Mouse (Mus musculus): ENCODE measurements around the gene Abcg4.

The Abcg4 gene

DNA sequence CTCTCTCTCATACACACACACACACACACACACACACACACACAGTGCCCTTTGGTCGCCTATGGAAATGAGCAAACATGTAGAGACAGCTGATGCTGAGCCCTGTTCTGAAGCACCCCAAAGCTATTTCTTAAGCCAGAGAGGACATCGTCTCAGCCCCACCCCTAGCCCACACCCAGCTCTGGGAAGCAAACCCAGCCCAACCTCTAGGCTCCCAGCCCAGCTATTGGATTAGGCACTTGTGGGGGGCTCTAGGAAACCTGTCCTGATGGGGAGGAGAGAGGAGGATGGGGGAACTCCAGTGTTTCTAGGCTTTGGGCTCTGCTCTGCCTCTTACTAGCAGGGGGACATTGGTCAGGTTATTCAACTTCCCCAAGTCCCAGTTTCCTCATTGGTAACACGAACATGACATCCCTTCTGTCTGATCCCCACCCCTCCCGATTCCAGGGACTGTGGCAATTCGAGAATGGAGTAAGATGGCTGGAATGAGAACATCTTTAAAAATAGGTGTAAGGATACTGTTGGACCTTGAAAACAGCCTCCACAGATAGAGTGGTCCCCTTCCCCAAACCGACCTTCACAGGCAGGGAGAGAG, 2.1 kb downstream of the Abcg4 start:
- DNase-seq (ENCODE audit: extremely low read depth, insufficient read length, low spot score) = no peak

DNA sequence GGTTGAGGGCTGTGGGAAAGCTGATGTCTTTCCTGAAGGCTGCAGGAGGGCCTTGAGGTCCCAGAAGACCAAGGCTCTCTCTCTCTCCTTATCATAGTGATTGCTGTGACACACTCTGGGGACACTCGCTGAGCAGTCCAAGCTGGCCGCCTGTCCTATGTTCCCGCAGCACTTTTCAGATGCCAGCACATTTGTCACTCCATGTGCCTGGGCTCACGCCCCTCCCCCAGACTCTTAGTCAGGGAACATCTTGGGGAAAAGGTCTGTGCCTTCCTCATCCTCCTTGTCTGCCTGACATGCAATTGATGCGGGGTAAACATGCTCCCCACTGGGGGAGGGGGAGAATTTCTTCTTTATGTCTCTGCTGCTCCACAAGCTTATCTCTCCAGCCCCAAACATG, 5.2 kb downstream of the Abcg4 start:
- no peak for DNase-seq (ENCODE audit: extremely low read depth, insufficient read length, low spot score)

DNA sequence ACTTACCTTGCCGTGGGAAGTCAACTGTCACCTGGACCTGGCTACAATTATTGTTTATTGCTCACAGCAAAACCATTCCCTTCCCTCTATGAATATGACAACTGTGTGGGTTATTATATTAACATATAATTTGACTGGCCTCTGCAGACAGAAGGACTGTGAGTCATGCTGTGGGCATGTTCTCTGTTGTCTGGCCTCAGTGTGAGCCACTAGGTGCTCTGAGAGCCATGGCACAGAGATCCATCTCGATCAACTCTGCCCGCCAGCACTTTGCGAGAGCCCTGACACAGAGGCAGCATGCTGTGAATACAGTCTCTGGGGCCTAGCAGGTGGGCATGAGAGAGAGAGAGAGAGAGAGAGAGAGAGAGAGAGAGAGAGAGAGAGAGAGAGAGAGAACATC, 18.4 kb downstream of the Abcg4 start:
- DNase-seq (ENCODE audit: extremely low read depth, insufficient read length, low spot score) = no peak

DNA sequence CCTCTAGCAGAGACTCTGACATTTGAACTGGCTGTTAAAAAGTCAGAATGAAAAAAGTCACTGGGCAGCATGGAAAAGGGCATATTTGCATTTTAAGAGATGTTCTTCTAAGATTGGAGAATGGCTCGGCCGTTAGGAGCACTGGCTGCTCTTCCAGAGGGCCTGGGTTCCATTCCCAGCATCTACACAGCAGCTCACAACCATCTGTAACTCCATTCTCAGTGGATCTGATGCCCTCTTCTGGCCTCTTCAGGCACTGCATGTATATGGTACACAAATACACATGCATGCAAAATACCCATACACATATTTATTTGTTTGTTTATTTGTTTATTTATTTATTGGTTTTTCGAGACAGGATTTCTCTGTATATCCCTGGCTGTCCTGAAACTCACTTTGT, 19.3 kb downstream of the Abcg4 start:
- DNase-seq (ENCODE audit: extremely low read depth, insufficient read length, low spot score) = no peak

DNA sequence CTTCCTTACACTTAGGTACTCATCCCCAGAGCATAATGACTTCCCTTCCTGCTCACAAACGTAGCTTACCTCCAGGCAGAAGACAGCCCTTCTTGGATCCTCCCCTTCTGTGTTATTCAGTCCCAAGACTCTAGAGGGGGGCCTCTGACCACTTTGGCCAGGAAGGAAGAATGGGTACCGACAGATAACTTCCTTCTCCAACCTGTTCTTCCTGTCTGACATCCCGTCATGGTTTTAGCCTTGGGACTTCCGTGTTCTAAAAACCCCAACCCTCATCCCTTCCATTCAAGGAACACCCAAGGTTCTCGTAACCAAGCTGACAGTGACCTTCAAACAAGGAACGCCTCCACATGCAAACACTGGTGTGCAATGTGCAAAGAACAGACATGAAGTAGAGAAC, 20.0 kb downstream of the Abcg4 start, which contains the start of gene Nlrx1:
TSS of gene Nlrx1 (minus strand) at position 168 of the 400 bp plus-strand sequence.
- DNase-seq (ENCODE audit: extremely low read depth, insufficient read length, low spot score) = no peak

DNA sequence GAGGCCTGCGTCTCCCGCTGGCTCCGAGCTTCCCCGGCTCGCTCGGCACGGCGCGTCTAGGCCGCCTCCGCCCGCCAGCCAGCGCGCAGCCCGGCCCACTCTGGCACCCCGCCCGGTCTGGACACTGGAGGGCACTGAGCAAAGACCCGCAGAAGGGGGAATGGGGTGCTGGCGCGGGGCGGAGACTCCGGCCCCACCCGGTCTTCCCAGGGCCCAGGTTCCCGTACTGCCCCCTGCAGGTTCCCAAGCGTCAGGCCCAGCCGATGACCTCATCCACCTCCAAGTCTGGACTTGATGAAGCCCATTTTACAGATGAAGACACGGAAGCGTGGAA, 20.4 kb downstream of the Abcg4 start:
- DNase-seq (ENCODE audit: extremely low read depth, insufficient read length, low spot score) = peak; percentile 90

DNA sequence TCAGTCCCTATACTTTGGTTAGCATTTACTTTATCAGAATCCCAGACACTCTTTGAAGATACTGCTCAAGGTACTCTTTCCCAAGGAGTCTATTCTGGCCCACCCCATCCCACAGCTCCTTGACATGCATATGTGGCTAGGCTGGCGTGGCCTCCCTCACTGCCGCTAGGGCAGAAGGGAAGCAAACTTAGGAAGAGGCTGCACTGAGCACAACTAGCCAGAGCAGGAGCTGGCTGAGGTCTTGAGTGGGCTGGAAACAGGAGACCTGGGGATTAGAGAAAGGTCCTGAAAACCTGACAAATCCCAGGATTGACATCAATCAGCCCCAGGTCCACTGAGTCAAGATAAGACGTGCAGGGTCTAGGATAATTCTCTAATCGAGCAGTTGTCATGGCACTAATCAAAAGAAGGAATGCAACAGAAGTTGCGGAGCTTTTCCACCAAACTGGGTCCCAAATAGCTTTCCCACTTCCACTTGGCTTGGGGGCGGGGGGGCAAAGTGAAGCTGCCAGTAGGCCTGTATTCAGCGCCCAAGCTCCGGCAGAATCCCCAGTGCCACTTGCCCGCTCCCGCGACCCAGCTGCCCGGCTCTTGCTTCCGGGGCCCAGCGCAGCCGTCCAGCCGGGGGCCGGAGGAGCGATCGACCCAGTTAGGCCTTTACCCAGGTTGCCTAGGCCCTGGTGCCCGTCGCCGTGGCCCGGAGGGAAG, 20.9 kb downstream of the Abcg4 start:
- DNase-seq (ENCODE audit: extremely low read depth, insufficient read length, low spot score) = no peak

DNA sequence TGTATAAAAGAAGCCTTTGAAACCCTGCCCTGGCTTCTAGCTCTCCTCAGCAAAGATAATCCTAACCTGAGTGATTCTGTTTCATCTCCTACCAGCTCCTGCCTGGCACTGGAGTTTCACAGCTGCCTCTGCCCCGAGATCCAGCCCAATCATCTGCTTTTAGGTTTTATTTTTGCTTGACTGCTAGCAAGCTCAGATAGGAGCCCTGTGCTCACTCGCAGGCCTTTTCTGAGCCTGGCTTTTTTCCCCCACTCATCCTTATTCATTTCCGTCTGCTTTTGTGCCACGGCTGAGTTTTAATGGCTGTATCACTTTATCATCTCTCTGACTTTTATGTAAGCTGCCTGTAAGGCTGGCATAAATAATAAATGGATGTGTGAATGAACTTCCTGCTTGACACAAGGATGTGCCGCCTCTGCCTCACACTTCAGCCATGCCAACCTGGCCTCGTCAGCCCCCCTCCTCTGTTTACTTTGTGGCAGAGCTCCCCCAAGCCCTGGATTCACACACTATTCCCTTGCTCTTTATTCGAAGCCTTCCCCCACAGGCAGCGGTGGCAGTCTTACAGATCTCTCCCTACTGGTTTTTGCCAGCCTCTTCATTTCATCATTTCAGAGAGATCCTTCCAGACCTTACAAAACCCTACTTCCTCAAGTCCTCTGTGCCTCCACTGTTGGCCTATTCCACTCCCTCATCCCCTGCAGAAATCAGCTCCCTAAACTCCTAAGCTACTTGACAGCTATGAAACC, 21.8 kb downstream of the Abcg4 start:
- no peak for DNase-seq (ENCODE audit: extremely low read depth, insufficient read length, low spot score)

DNA sequence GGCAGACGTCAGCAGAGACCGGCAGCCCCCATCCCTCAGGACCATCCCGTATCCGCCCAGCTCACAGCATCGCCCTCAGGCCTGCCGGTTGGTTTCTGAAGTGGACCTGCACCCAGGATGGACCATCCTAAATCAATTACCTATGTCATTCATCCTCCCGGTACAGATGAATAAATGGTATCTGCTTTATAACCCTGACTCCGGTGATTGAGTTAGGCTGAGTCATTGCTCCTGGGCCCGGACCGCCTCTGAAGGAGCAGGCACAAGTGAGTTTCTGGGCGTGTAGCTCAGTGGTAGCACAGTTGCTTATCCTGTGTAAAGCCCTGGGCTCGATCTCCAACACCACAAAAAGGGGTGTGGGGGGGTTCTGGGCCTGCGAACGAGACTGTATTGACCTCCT, 27.0 kb downstream of the Abcg4 start:
- DNase-seq (ENCODE audit: extremely low read depth, insufficient read length, low spot score) = no peak

DNA sequence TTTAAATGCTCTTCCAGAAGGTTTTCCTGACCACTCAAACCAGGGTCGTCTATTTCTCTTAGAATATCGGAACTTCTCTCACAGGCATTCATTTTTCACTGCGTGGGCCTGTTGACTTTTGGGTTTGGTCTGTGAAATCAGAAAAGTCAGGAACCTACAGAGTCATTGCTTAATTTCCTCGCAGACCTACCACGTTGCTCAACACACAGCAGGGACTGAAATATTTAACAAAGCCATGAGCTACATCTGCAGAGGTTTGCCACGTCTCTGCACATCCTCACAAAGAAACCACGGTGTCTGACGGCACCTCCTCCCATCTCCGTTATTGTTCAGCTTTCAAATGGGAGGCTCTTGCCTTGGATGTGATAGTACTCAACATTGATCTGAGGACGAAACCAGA, 29.4 kb downstream of the Abcg4 start:
- DNase-seq (ENCODE audit: extremely low read depth, insufficient read length, low spot score) = no peak

DNA sequence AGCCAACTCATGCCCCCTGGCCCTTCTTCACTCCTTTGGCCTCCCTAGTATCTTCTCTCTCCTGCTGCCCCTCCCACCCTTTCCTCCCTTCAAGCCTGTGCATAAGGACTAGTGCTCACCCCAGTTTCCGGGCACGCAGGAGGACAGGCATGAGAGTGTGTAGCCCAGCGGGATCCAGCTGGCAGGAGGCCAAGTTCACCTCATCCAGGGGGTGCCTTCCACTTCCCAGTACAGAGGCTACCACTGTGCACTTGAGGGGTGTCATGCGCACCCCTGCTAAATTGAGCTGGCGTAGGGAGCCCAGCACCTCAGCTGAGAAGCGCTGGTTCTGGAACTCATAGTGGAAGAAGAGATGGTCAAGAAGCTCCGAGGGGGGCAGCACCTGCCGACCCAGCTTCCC, 32.2 kb downstream of the Abcg4 start:
- DNase-seq (ENCODE audit: extremely low read depth, insufficient read length, low spot score) = no peak

DNA sequence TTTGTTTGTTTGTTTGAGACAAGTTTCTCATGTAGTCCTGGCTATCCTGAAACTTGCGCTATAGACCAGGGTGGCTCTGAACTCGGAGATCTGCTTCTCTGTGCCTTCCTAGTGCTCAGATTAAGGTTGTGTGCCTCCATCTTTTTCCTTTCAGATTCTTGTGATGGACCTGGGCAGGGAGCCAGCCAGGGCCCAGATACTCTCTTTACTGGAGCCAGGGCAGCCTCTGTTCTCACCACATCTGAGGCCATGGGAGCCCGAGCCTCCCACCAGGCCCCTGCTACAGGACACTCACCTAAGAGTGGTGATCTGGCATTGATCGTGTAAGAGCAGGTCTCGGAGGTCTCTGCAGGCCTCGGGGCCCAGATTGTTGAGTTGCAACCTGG, 33.3 kb downstream of the Abcg4 start:
- DNase-seq (ENCODE audit: extremely low read depth, insufficient read length, low spot score) = no peak

DNA sequence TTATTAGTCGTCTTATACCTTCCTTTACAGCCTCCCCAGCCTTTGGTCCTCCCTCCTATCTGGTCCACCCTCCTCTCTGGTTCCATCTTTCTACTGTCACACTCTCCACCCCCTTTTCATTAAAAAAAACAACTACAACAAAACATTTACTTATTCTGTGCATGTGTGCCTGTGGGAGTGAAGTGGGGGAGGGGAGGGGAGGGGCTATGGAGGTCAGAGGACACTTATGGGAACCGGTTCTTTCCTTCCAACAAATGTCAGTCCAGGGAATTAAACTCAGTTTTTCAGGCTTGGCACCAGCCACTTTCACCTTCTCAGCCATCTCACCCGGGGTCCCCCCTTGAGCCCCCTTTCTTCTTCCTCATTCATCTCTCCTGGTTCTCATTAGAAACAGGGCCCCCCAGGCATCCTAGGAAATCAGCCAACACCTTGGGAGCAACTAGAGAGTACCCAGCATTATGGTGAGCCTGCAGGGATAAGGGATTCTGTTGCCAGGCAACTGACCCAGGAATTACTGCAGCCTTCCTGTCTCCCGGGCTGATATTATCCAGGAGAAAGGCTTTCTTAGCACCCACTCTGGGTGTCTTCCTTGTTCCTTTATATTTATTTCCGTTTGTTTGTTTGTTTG, 33.8 kb downstream of the Abcg4 start:
- no peak for DNase-seq (ENCODE audit: extremely low read depth, insufficient read length, low spot score)

DNA sequence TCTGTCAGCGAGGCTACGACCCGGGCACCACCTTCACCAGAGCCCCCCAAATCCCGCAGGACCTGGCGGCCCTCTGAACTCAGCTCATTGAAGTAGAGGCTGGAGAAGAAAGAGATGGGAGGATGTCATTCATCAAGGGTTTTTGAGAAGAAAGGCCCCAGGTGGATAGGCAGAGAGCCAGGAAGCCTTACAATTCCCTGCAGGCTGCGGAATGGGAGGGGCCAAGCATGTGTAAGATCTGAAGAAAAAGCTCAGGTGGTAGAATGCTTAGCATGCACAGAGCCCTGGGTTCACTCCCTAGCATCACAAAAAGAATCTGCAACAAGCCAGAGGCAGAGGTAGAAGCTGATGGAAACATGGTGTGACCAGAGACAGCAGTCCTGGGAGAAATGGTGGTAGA, 35.0 kb downstream of the Abcg4 start:
- DNase-seq (ENCODE audit: extremely low read depth, insufficient read length, low spot score) = no peak

DNA sequence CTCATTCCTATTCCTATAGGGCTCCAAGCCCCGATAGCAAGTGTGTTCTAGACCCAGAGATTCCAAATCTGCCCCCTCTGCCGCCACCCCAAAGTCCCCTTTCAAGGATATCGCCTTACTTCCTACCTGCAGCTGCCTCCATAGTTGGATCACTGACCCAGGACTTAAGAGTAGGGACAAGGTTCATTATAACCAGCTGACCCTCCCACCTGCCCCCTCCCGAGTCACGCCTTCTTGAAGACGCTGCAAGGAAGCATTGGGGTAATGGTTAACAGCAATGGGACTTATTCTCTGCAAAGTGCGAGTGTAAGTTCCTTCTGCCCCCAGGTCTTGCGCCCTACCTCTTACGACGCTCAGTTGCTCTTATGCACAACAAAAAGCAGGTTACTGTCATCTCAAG, 37.1 kb downstream of the Abcg4 start, which contains the start of gene Pdzd3:
TSS of gene Pdzd3 (minus strand) at position 158 of the 400 bp plus-strand sequence.
- no peak for DNase-seq (ENCODE audit: extremely low read depth, insufficient read length, low spot score)

DNA sequence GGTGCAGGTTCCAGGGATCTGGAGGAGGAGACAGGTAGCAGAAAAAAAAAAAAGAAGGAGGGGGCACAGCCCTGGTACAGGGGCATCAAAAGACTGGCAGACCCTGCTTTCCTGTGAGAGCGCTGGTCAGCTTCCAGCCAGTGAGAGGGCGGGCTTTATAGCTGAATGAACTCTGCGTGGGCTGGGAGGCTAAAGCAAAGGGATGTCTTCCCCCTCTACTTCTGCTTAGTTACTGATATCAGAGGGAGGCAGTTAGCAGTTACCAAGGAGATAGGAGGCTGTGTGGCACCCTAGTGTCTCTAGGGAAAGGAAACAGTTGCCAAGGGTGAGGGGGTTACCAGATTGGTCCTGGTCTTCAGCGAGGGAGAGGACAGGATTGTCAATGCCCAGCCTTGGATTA, 38.0 kb downstream of the Abcg4 start:
- DNase-seq (ENCODE audit: extremely low read depth, insufficient read length, low spot score) = no peak

DNA sequence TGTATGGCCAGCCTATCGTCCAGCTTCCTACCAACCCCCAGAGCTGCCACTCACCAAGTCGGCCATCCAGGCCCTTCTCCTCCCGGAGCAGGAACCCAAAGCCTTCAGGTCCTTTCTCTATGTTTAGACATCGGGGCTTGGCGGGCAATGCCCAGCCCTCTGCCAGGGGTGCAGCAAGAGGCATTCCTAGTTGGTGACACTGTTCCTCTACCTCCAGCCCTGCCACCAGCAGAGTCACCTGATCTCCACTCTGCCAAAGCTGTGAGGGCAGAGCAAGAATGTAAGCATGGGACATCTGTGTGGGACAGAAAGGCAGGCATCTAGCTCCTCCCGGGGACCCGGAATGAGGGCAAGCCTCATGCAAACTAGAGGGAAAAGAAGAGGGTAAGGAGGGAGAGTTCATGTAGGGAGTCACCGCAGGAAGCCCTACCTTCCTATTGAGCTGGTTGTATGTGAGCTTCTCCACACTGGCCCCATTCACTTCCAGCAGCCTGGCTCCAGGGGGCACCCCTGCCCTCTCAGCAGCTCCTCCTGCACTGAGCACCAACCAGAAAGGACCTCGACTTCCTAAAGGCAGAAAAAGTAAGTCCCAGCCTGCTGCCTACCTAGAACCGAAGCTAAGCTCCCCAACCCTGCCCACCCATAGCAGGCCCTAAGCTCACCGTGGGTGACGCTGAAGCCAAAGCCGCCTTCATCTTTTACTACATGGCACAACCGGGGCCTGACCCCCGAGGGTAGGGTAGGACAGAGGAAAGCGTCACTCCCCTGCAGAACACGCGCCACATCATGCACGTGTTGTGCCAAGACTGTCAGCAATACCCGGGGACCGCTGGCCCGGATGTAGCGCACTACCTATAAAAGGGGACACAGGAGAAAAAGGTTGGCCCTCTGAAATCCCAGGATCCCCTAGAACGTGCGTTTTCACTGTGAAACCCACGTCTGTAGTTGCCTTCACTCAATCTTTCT, 39.0 kb downstream of the Abcg4 start:
- DNase-seq (ENCODE audit: extremely low read depth, insufficient read length, low spot score) = no peak

DNA sequence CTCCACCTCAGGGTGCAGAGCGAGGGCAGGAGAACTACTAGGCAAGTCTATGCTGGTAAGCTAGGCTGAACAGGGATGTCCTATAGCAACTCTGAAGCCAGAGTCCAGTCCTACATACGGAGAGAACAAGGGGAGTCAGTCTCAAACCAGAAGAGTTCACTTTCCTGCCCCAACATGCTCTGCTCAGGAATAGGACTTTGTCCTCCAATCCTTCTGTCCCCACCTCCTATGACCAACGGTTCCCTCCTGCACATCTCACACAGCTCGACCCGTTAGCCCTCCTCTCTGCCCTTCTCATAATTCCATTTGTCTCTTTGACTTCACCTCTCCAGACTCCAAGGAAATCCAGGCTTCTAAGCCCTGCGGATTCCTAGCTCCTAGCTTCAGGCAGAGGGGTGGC, 40.5 kb downstream of the Abcg4 start:
- no peak for DNase-seq (ENCODE audit: extremely low read depth, insufficient read length, low spot score)

DNA sequence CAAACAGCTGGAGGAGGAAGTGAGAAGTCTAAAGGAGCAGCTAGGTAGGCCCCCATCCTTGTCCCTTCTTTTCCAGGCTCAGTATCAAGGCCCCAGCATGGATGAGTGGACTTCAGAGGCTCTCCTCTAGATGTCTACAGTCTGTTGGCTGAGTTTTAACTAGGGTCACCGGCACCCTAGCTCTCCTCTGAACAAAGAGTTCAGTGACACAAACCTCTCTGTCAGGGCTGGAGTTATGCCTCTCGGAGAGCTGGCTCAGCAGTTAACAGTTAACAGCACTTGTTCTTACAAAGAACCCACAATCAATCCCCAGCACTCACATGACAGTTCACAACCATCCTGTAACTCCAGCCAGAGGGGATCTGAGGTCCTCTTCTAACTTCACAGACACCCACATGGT, 44.8 kb downstream of the Abcg4 start:
- no peak for DNase-seq (ENCODE audit: extremely low read depth, insufficient read length, low spot score)

DNA sequence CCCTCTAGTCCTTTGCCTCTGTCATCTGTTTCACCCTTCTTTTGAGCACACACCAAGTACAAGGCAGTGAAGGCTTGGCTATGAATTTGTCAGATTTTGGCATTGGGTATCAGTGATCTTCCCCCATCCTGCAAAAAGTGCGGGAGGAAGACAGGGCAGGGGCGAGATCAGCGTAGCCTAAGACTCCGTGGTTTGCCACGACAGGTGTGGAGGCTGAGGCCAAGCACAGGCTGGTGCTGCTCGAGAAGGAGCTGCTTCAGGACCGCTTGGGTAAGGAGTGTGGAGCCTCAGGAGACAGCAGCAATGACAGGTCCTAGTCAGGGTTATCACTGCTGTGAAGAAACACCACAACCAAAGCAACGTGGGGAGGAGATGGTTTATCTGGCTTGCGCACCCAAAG, 47.0 kb downstream of the Abcg4 start:
- no peak for DNase-seq (ENCODE audit: extremely low read depth, insufficient read length, low spot score)

DNA sequence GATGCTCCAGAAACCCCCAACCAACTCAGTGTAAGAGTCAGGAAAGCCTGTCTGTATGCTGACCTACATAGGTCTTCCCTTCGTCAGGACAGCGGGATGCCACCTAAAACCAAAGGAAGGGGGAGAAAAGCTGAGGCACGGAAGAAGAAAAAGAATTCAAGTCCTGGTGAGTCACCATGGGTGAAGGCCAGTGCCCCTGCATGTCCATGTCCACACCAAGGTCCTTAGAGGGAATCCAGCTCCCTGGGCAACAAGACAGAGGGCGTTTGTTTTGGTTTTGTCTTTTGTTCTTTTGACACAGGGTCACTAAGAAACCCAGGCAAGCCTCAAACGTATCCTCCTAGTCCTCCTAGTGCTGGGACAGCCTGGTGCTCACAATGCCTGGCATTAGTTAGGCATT, 47.5 kb downstream of the Abcg4 start:
- no peak for DNase-seq (ENCODE audit: extremely low read depth, insufficient read length, low spot score)
